In the genomic region with DNA sequence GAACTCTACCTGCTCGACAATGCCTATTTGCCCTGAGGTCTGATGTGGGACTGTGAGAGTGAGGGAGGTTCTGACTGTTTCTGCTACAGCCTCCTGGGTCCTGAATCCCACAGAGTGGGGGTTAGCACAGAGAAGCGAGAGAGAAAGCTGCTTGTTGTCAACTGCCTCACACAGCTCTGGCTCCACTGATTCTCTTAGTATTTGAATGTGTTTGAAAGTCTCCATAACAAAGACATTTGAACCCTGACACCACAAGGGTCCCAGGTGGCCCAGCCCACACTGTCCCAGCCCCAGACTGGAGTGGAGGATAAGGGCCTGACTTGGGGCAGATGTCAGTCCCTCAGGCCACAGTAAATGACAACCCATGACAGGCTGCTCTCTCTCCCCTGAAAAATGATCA, we compare ENCODE assay signal across 16 mouse cellular contexts.
"Had no signal": no experiment of that assay in that cellular context is flagged by ENCODE, and none has a peak within 500 bp of the region (broad histone marks: within the 10 kb centered on the region; RNA-seq: fewer than 3 reads in every experiment).

No protein-coding gene starts in this region.

- H3K4me3 ChIP-seq: left cerebral cortex, adult 2 months; liver, embryonic 13.5 days; midbrain, embryonic 12.5 days; midbrain, embryonic 15.5 days; neural tube, embryonic 12.5 days; neural tube, embryonic 15.5 days had no signal

- DNase-seq: kidney, postnatal 10 days; kidney, postnatal 36 days; layer of hippocampus, postnatal 36 days; liver, embryonic 13.5 days; lung, adult 2 months; lung, postnatal 14 days; lung, postnatal 4 days; right cerebral cortex, adult 18-20 months; right cerebral cortex, postnatal 25 days; thymus, adult 18-20 months; thymus, postnatal 36 days had no signal

- H3K36me3 ChIP-seq: liver, embryonic 13.5 days; midbrain, embryonic 12.5 days; midbrain, embryonic 15.5 days; neural tube, embryonic 12.5 days; neural tube, embryonic 15.5 days had no signal

- H3K4me2 ChIP-seq: liver, embryonic 13.5 days; midbrain, embryonic 12.5 days; midbrain, embryonic 15.5 days; neural tube, embryonic 12.5 days; neural tube, embryonic 15.5 days had no signal

- H3K9ac ChIP-seq: liver, embryonic 13.5 days; midbrain, embryonic 12.5 days; midbrain, embryonic 15.5 days; neural tube, embryonic 12.5 days; neural tube, embryonic 15.5 days had no signal

- H3K27me3 ChIP-seq: midbrain, embryonic 12.5 days; neural tube, embryonic 12.5 days; neural tube, embryonic 15.5 days had no signal

- H3K27ac ChIP-seq: left cerebral cortex, adult 2 months; liver, embryonic 13.5 days; midbrain, embryonic 12.5 days; midbrain, embryonic 15.5 days; neural tube, embryonic 12.5 days; neural tube, embryonic 15.5 days had no signal

- H3K9me3 ChIP-seq: liver, embryonic 13.5 days; midbrain, embryonic 12.5 days; midbrain, embryonic 15.5 days; neural tube, embryonic 12.5 days; neural tube, embryonic 15.5 days had no signal

- H3K4me1 ChIP-seq: midbrain, embryonic 12.5 days; midbrain, embryonic 15.5 days; neural tube, embryonic 12.5 days; neural tube, embryonic 15.5 days had no signal

- ATAC-seq: midbrain, embryonic 15.5 days had no signal
